Mouse (Mus musculus): ENCODE results near the gene 4930507D05Rik. TPM values are rescaled to one million over a fixed set of nuclear protein-coding genes. Genes with fewer than 3 reads are reported as not detected.
"Not testable (repeated sequence)": the region's sequence is repeated elsewhere in the genome, so short reads cannot be mapped to it uniquely, and the experiment has no call there.

The 4930507D05Rik gene
- polyA plus RNA-seq, 1 experiment from 2014 or later, result 0.63 TPM

DNA sequence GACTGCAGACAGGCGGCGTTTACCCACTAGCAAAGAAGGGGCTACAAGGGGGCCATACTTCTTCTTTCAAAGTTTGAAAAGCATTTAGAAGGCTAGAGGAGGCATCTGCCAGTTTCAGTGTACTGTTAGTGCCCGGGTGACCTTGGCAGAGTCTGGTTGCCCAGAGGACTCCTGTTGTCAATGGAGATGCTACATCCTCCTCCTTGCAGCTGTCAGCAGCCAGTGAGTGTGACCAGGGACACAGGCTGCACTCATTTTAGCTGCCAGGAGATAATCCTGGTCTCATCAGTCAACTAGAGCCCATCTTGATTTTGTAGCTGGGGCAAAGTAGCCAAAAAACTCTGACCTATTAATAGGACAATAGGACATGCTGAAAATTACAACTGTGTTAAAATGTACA, 28.2 kb upstream of the 4930507D05Rik start:
- ATAC-seq (ENCODE audit: insufficient number of reproducible peaks, low FRiP score), result no peak
- 41% methylated on average over 3 of the region's 3 CpGs for WGBS
- no peaks in the 10 kb centered on the region for H3K36me3 ChIP-seq
- H3K9me3 ChIP-seq (replicated peaks), result no peaks in the 10 kb centered on the region
- H3K27ac ChIP-seq (ENCODE audit: poor library complexity, severe bottlenecking), result peak overlapping the region; percentile 56; the same call in 1 of the 2 replicates
- no peak overlapping the region for H3K4me2 ChIP-seq
- H3K27me3 ChIP-seq (replicated peaks), result no peaks in the 10 kb centered on the region
- no peak overlapping the region for H3K4me3 ChIP-seq
- peaks cover 25% of the 10 kb centered on the region for H3K4me1 ChIP-seq (replicated peaks)
- no peak overlapping the region for H3K9ac ChIP-seq

DNA sequence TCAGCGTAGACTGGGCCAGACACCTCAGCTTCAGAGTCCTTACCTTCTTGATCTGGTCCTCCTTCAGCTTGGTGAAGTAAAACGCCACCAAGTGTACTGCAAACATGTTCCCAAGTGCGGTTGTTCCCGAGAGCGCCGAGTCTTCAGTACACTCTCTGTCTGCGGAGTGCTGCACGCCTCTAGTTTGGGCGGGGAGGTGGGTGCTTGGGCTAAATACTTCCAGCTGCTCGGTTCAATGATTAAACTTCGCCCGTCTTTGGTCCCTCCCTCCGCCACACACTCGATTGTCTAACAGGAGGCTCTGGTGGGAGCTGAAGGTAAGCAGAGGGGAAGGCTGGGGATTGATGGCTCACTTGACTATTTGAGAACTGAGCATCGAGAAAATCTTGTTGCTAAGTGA, 27.0 kb upstream of the 4930507D05Rik start, which contains the start of gene Hkdc1:
Hkdc1 (minus strand) TSS at position 237 of the 400 bp plus-strand sequence.
- ATAC-seq (ENCODE audit: insufficient number of reproducible peaks, low FRiP score), result no peak
- H3K27ac ChIP-seq (ENCODE audit: poor library complexity, severe bottlenecking), result no peak within 1 kb of the TSS
- H3K27me3 ChIP-seq (replicated peaks), result no peaks in the 10 kb centered on the region
- no peak within 1 kb of the TSS for H3K4me2 ChIP-seq
- H3K9me3 ChIP-seq (replicated peaks), result no peaks in the 10 kb centered on the region
- WGBS, result 58% methylated on average over 15 of the region's 15 CpGs
- peaks cover 25% of the 10 kb centered on the region for H3K4me1 ChIP-seq (replicated peaks)
- no peak within 1 kb of the TSS for H3K4me3 ChIP-seq
- H3K9ac ChIP-seq, result no peak within 1 kb of the TSS
- no peaks in the 10 kb centered on the region for H3K36me3 ChIP-seq

DNA sequence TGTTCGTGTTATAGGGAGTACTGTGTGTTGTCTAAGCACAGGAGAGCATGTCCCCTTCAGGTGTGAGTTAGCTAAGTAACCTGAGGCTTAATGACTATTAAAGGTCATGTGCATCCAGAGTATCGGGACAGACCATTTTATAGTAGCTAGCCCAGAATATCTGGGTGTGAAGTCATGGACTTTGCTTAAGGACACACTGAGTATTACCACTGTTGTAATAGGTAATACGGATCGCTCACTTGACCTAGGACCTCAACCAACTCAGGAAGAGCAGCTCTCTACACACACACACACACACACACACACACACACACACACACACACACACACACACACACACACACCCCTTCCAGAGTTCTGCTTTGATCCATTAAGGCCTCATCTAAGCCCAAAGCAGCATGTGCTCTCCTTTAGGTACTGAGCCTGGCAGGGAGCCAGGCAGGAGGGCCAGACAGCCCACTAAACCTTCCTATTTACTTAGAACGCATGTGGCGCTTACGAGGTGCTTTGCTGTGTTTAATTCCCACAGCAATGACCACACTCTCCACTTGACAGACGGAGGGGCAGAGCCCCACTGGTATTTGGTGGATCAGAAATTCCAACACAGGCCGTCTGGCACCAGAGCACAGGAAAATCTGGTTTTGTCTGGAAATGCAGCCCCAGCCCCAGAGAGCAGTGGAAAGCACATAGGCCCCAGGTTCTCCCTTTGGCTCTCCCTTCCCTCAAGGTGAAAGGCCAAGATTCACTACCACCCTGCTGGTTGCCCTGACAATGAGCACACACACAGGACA, 24.0 kb upstream of the 4930507D05Rik start:
- Histone ChIP-seq H3K27ac (ENCODE audit: poor library complexity, severe bottlenecking) (no peak overlapping the region), H3K4me3 (no peak overlapping the region), H3K27me3 (replicated peaks) (no peaks in the 10 kb centered on the region), H3K4me1 (replicated peaks) (peaks cover 25% of the 10 kb centered on the region), H3K9ac (peak overlapping the region; percentile 4; the same call in 1 of the 2 replicates), H3K9me3 (replicated peaks) (no peaks in the 10 kb centered on the region), H3K4me2 (no peak overlapping the region), H3K36me3 (peaks cover 27% of the 10 kb centered on the region)
- no peak for ATAC-seq (ENCODE audit: insufficient number of reproducible peaks, low FRiP score)
- WGBS, result 43% methylated on average over 9 of the region's 9 CpGs

DNA sequence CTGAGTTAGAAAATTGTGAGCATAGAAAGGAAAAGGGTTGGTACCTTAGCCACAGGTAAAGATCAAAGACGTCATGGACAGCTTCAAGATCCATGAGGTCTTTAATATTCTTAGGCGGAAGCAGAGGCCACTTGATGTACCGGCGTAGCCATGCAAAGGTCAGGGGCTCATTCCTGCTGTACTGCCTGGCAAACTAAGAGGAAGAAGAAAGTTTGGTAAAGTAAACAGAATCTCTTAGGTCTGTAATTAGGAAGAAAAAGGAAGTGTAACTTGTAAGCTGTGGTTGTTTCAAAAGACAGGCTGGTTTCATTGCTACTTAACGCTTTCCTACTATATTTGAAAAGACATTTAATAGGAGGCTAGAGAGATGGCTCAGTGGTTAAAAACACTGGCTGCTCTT, 18.9 kb upstream of the 4930507D05Rik start:
- Histone ChIP-seq H3K27ac (ENCODE audit: poor library complexity, severe bottlenecking) (no peak overlapping the region), H3K4me3 (no peak overlapping the region), H3K9me3 (replicated peaks) (no peaks in the 10 kb centered on the region), H3K9ac (no peak overlapping the region), H3K4me1 (replicated peaks) (peaks cover 6% of the 10 kb centered on the region), H3K36me3 (peaks cover 76% of the 10 kb centered on the region), H3K27me3 (replicated peaks) (no peaks in the 10 kb centered on the region), H3K4me2 (no peak overlapping the region)
- 93% methylated on average over 5 of the region's 5 CpGs for WGBS
- ATAC-seq (ENCODE audit: insufficient number of reproducible peaks, low FRiP score), result no peak

DNA sequence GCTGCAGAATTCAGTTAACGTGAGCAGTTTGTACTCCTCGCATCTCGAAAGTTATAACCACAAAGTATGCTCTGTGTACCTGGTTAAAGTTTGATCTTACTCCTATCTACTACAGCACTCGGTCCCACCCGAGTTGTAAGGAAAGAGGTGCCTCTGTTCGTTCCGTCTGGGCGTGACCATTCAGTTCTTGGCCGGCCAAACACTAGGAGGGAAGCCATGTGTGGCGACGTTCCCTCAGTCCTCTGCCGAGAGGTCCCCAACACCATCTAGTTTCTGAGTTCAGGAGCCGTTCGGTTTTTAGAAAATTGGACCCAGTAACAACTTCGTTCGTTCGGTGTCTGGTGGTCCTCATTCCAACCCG, 971 bp downstream of the 4930507D05Rik start:
- Histone ChIP-seq H3K4me3 (peak overlapping the region; percentile 98), H3K9ac (peak overlapping the region; percentile 93), H3K4me1 (replicated peaks) (peaks cover 12% of the 10 kb centered on the region), H3K27ac (ENCODE audit: poor library complexity, severe bottlenecking) (no peak overlapping the region), H3K27me3 (replicated peaks) (no peaks in the 10 kb centered on the region), H3K9me3 (replicated peaks) (no peaks in the 10 kb centered on the region), H3K36me3 (peaks cover 25% of the 10 kb centered on the region), H3K4me2 (peak overlapping the region; percentile 77)
- WGBS, result 37% methylated on average over 18 of the region's 18 CpGs
- ATAC-seq (ENCODE audit: insufficient number of reproducible peaks, low FRiP score), result no peak

DNA sequence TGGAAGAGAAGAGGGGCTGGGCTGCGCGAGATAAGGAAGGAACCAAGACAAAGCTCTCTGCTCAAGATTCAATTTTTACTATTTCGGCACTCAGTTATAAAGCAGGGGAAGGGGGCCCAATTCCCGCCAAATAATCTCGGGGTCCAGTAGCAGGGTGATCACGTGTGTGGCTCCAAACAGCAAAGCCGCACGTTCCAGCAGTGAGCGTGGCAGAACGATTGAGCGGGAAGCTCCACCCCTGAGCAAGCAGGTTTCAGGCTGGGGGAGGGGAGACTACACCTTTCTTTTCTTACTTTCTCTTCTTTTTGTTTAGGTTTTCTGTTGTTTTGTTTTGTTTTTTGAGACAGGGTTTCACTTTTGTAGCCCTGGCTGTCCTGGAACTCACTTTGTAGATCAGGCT, 2.7 kb downstream of the 4930507D05Rik start:
- H3K9ac ChIP-seq; H3K27me3 ChIP-seq (replicated peaks); ATAC-seq (ENCODE audit: insufficient number of reproducible peaks, low FRiP score); H3K9me3 ChIP-seq (replicated peaks); H3K27ac ChIP-seq (ENCODE audit: poor library complexity, severe bottlenecking); H3K4me3 ChIP-seq; H3K4me2 ChIP-seq: not testable (repeated sequence)
- Histone ChIP-seq H3K36me3 (peaks cover 19% of the 10 kb centered on the region), H3K4me1 (replicated peaks) (peaks cover 12% of the 10 kb centered on the region)
- WGBS, result 58% methylated on average over 11 of the region's 11 CpGs

DNA sequence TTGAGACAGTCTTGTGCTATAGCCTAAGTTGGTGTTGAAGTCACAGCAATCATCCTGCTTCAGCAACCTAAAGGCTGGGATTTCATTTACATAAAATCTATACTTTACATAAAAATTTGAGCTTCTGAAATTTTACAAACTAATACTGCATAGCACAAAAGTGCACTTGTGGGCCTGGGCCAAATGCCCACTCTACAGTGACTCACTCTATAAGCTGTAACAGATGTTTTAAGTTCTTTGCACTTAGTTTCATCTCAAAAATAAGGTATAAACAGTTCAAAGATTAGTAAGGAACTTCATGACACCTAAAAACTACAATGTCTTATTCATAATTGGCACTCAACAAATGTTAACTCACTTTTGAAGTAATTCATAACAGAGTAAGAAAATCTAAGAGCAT, 12.0 kb downstream of the 4930507D05Rik start:
- H3K4me2 ChIP-seq, result no peak overlapping the region
- H3K27me3 ChIP-seq (replicated peaks), result no peaks in the 10 kb centered on the region
- H3K36me3 ChIP-seq, result peaks cover 60% of the 10 kb centered on the region
- H3K9ac ChIP-seq, result no peak overlapping the region
- ATAC-seq (ENCODE audit: insufficient number of reproducible peaks, low FRiP score), result no peak
- no peak overlapping the region for H3K4me3 ChIP-seq
- no peaks in the 10 kb centered on the region for H3K4me1 ChIP-seq (replicated peaks)
- H3K9me3 ChIP-seq (replicated peaks), result no peaks in the 10 kb centered on the region
- H3K27ac ChIP-seq (ENCODE audit: poor library complexity, severe bottlenecking), result no peak overlapping the region

DNA sequence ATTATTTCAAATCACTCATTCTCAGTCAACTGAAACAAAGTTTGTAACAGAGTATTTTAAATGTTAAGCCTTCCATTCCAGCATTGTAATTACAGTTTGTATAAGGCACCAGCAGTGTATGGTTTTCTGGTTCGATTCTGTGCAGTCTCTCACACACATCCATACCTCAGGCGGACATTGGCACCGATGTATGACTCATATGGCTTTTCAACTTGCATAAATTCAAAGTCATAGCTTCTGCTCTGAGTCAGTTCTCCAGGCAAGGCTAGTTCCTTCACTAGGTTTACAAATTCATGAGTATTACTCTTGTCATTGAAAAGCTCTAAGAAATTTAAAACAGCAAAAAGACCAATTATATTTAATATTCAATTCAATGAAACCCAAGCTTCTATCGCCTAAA, 20.4 kb downstream of the 4930507D05Rik start:
- Histone ChIP-seq H3K36me3 (0 out of 2 replicates have a peak, but pooled peaks cover 6% of the 10 kb centered on the region), H3K27me3 (replicated peaks) (no peaks in the 10 kb centered on the region), H3K9ac (no peak overlapping the region), H3K4me1 (replicated peaks) (peaks cover 3% of the 10 kb centered on the region; the same call in 1 of the 2 replicates), H3K27ac (ENCODE audit: poor library complexity, severe bottlenecking) (no peak overlapping the region), H3K4me2 (no peak overlapping the region), H3K4me3 (no peak overlapping the region), H3K9me3 (replicated peaks) (no peaks in the 10 kb centered on the region)
- 85% methylated on average over 4 of the region's 4 CpGs for WGBS
- ATAC-seq (ENCODE audit: insufficient number of reproducible peaks, low FRiP score), result no peak

DNA sequence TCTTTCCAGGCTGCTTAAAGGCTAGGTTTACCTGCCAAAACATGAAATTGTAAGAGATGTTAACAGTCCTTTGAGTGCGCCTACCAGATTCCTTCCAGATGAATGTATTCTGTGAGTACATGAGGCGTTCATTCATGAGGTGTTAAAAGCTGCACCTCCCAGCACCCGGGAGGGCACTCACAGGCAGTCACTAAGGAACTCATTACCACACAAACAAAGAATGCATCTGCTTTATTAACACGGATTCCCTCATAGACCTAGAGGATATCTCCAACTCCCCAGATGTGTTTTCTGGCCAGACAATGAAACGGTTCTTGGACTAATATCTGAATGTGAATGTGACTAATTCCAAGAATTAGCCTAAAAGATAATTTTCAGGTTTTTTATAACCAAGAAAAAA, 21.8 kb downstream of the 4930507D05Rik start:
- Histone ChIP-seq H3K4me3 (no peak overlapping the region), H3K9me3 (replicated peaks) (no peaks in the 10 kb centered on the region), H3K9ac (no peak overlapping the region), H3K36me3 (0 out of 2 replicates have a peak, but pooled peaks cover 10% of the 10 kb centered on the region), H3K4me1 (replicated peaks) (peaks cover 3% of the 10 kb centered on the region; the same call in 1 of the 2 replicates), H3K27ac (ENCODE audit: poor library complexity, severe bottlenecking) (peak overlapping the region; percentile 27; the same call in 1 of the 2 replicates), H3K4me2 (no peak overlapping the region), H3K27me3 (replicated peaks) (no peaks in the 10 kb centered on the region)
- 36% methylated on average over 5 of the region's 5 CpGs for WGBS
- no peak for ATAC-seq (ENCODE audit: insufficient number of reproducible peaks, low FRiP score)

DNA sequence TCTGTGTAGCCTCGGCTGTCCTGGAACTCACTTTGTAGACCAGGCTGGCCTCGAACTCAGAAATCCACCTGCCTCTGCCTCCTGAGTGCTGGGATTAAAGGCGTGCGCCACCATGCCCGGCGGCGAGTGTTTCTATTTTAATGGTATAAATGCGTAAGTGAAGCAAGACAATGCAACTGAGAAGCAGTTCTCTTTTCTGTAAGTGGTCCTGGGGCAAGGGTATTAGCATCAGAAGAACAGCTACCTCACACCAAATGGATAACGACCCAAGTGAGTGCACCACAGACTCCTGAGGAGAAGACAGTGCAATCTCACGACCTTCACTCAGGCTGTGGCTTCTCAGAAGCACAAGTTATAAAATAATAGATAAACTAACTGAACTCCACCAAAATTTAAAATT, 25.7 kb downstream of the 4930507D05Rik start:
- Histone ChIP-seq H3K27me3 (replicated peaks) (no peaks in the 10 kb centered on the region), H3K9ac (no peak overlapping the region), H3K27ac (ENCODE audit: poor library complexity, severe bottlenecking) (no peak overlapping the region), H3K4me1 (replicated peaks) (peaks cover 3% of the 10 kb centered on the region; the same call in 1 of the 2 replicates), H3K4me2 (no peak overlapping the region), H3K9me3 (replicated peaks) (no peaks in the 10 kb centered on the region), H3K4me3 (no peak overlapping the region), H3K36me3 (peaks cover 10% of the 10 kb centered on the region; the same call in 1 of the 2 replicates)
- 88% methylated on average over 10 of the region's 10 CpGs for WGBS
- no peak for ATAC-seq (ENCODE audit: insufficient number of reproducible peaks, low FRiP score)

DNA sequence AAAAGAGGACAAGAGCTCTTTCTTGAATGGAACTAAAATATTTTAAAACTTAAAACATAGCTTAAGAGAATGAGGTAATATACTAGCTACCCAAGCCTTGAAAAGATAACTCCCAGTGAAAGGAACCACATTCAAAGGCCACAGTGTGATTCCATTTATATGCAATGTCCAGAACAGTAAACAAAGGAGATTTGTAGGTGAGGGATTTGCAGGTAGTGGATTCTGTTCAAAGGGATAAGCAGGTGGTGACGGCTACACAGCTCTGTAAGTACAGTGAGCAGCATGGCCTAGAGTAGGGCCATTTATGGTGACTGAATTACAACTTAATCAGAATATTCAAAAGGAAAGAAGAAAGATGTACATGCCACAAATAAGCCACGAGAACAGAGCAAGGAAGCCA, 27.7 kb downstream of the 4930507D05Rik start:
- no peak overlapping the region for H3K9ac ChIP-seq
- no peak overlapping the region for H3K4me2 ChIP-seq
- no peaks in the 10 kb centered on the region for H3K4me1 ChIP-seq (replicated peaks)
- H3K4me3 ChIP-seq, result no peak overlapping the region
- 76% methylated on average over 2 of the region's 2 CpGs for WGBS
- H3K27me3 ChIP-seq (replicated peaks), result no peaks in the 10 kb centered on the region
- H3K9me3 ChIP-seq (replicated peaks), result no peaks in the 10 kb centered on the region
- no peak overlapping the region for H3K27ac ChIP-seq (ENCODE audit: poor library complexity, severe bottlenecking)
- ATAC-seq (ENCODE audit: insufficient number of reproducible peaks, low FRiP score), result no peak
- H3K36me3 ChIP-seq, result peaks cover 10% of the 10 kb centered on the region; the same call in 1 of the 2 replicates
